Mouse (Mus musculus) embryonic facial prominence, embryonic 12.5 days (tissue): ENCODE results near the gene Ubtf. TPM values are rescaled to one million over a fixed set of nuclear protein-coding genes. Genes with fewer than 3 reads are reported as not detected.

Experiments
- ATAC-seq: fragments of 200-750 bp; cut with Nextera tagmentation; 2 replicates; pipeline ENCODE4 v1.8.0; 2017; ENCODE audit not compliant: insufficient number of reproducible peaks, insufficient read depth, low FRiP score, low TSS enrichment
- H3K27ac ChIP-seq: fragments of 300-500 bp; sonication (generic); 2 replicates; pipeline ENCODE4 v1.5.1; 2016; ENCODE audit warnings: mild to moderate bottlenecking
- H3K27me3 ChIP-seq: fragments of 300-500 bp; sonication (generic); 2 replicates; pipeline ENCODE4 v1.6.1; 2016; ENCODE audit warnings: mild to moderate bottlenecking, moderate library complexity
- H3K36me3 ChIP-seq: fragments of 300-500 bp; sonication (generic); 2 replicates; pipeline ENCODE4 v1.6.1; 2016; ENCODE audit warnings: mild to moderate bottlenecking
- H3K4me1 ChIP-seq: fragments of 300-500 bp; sonication (generic); 2 replicates; pipeline ENCODE4 v1.6.1; 2016
- H3K4me2 ChIP-seq: fragments of 300-500 bp; sonication (generic); replicated peaks from 2 replicates; pipeline ENCODE4 v1.6.1; 2016; ENCODE audit warnings: mild to moderate bottlenecking, moderate library complexity
- H3K4me3 ChIP-seq: fragments of 300-500 bp; sonication (generic); 2 replicates; pipeline ENCODE4 v1.5.1; 2016; ENCODE audit warnings: mild to moderate bottlenecking
- H3K9ac ChIP-seq: fragments of 300-500 bp; sonication (generic); 2 replicates; pipeline ENCODE4 v1.6.1; 2016; ENCODE audit warnings: mild to moderate bottlenecking, moderate library complexity
- H3K9me3 ChIP-seq: fragments of 300-500 bp; sonication (generic); 2 replicates; pipeline ENCODE4 v1.6.1; 2016; ENCODE audit warnings: mild to moderate bottlenecking, moderate library complexity
- WGBS: fragments of 180-500 bp; shearing (Covaris S2); methylation state at CpG from one replicate; pipeline ENCODE4 v1.1.7; 2016; 5-methylcytosine and 5-hydroxymethylcytosine counted together
- polyA plus RNA-seq: library from polyadenylated mRNA; unstranded; fragments of >200 nt; fragmentation: Nextera tagmentation; extraction: Ambion mirVana; gene quantifications from 2 replicates; pipeline ENCODE4 v1.2.1, GENCODE M21; 2016

Gene Ubtf
- polyA plus RNA-seq, 1 experiment from 2014 or later: 103 TPM

DNA sequence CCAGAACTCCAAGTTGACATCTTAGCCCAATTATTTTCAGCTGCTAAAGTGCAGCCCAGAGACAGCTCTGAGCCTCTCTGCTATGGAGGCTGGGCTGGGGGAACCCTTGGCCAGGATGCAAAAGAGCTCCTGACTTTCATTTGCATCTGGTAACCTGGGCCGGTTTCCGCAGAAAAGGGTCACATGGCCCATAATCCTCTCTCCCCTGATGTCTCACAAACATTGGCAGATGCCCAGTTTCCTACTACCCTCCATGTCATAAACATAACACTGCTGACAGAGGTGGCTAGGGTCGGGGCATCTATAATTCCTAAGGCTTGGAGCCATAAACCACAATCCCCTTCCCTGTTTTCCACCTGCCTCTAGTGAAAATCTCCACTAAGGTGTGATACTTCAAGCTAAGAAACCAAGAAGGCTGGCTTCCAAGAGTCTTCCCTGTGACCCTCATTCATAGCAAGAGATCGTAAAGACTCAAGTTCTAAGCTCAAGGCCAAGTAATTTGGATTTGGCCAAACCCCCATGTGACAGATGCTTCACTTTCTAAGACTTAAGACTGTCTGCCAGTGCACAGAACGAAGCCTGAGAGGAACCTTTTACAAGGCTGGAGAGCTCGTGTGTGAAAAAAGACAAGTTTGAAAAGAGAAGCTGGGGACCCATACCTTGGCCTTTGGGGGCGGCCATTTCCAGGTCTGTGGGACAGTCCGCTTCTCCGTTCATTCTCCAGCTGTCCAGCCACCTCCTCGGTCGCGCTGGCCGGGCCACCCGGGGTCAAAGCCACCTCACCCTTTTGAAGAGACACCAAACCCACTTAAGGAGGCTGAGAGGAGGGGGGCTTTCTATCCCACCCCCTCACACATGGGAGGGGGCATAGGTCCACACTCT, 3.6 kb downstream of the Ubtf start:
- no peak for ATAC-seq
- 13% methylated on average over 14 of the region's 14 CpGs for WGBS
- Histone ChIP-seq H3K9me3 (no peaks in the 10 kb centered on the region), H3K4me3 (peak overlapping the region; percentile 99), H3K4me1 (peaks cover 24% of the 10 kb centered on the region), H3K27me3 (no peaks in the 10 kb centered on the region), H3K4me2 (peak overlapping the region; percentile 89), H3K9ac (peak overlapping the region; percentile 100), H3K36me3 (peaks cover 30% of the 10 kb centered on the region), H3K27ac (peak overlapping the region; percentile 100)

DNA sequence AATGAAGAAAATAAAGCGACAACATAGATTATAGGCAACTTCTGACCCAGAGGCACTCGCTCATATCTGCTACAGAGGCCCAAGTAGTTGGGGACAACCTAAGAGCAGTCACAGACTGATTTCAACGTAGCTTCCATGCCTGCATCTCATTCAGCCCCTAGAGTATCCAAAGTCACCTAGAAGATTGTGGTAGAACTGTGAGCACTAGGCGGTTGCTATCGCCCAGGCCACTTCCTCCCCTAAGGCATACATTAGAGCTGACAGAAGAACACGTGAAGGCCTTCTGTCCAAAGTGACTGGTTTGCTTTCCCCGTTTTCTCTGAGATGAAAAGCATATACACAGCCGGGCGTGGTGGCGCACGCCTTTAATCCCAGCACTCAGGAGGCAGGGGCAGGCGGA, 5.2 kb downstream of the Ubtf start:
- WGBS: 88% methylated on average over 12 of the region's 12 CpGs
- Histone ChIP-seq H3K4me2 (no peak overlapping the region), H3K27ac (no peak overlapping the region), H3K9ac (no peak overlapping the region), H3K36me3 (peaks cover 42% of the 10 kb centered on the region), H3K4me3 (no peak overlapping the region), H3K4me1 (peaks cover 32% of the 10 kb centered on the region), H3K27me3 (no peaks in the 10 kb centered on the region), H3K9me3 (no peaks in the 10 kb centered on the region)
- no peak for ATAC-seq

DNA sequence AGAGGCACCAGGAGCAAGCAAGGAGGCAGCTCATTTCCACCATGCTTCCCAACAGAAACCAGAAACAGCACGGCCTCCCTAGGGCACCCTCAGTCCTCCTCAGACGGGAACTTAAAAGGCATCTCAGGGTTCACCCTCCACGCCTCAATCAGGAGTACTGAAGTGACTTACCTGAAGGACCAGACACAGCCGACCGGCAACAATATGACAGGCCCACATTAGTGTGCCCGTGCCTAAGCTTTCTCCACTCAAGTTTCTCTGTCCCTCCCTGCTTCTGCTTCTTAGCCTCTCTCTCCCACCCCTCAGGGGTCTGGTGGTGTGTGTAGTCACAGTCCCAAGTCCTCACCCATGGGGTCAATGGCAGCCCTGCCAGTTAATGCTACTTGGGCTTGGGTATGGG, 7.0 kb downstream of the Ubtf start:
- 82% methylated on average over 6 of the region's 6 CpGs for WGBS

DNA sequence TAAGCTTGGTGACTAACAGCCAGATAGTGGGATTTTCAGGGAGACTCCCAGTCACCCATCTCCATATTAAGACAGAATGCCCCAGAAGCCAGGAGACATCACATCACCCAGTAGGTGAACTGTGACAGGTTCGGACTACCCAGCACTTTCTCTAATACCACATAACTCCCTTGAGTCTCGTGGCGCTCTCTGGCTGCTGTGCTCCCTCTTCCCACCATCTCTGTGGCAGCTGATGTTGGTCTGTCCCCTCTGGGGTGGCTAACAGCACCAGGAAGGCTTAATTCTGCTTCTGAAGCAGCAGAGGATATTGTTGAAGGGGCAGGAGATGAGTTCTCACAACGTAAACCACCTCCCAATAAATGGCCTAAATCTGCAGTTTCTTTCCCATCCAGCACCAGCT, 7.6 kb downstream of the Ubtf start:
- H3K9me3 ChIP-seq: no peaks in the 10 kb centered on the region
- no peak overlapping the region for H3K9ac ChIP-seq
- no peak overlapping the region for H3K27ac ChIP-seq
- no peak for ATAC-seq
- WGBS: 78% methylated on average over 4 of the region's 4 CpGs
- H3K4me3 ChIP-seq: no peak overlapping the region
- H3K27me3 ChIP-seq: no peaks in the 10 kb centered on the region
- peaks cover 39% of the 10 kb centered on the region for H3K4me1 ChIP-seq
- peaks cover 59% of the 10 kb centered on the region for H3K36me3 ChIP-seq
- H3K4me2 ChIP-seq: no peak overlapping the region

More for the DNA sequence above, 7.0 kb downstream of the Ubtf start:
- ATAC-seq: no peak
- Histone ChIP-seq H3K4me1 (peaks cover 39% of the 10 kb centered on the region), H3K4me2 (no peak overlapping the region), H3K4me3 (no peak overlapping the region), H3K9ac (no peak overlapping the region), H3K27ac (no peak overlapping the region), H3K36me3 (peaks cover 52% of the 10 kb centered on the region), H3K9me3 (no peaks in the 10 kb centered on the region), H3K27me3 (no peaks in the 10 kb centered on the region)

DNA sequence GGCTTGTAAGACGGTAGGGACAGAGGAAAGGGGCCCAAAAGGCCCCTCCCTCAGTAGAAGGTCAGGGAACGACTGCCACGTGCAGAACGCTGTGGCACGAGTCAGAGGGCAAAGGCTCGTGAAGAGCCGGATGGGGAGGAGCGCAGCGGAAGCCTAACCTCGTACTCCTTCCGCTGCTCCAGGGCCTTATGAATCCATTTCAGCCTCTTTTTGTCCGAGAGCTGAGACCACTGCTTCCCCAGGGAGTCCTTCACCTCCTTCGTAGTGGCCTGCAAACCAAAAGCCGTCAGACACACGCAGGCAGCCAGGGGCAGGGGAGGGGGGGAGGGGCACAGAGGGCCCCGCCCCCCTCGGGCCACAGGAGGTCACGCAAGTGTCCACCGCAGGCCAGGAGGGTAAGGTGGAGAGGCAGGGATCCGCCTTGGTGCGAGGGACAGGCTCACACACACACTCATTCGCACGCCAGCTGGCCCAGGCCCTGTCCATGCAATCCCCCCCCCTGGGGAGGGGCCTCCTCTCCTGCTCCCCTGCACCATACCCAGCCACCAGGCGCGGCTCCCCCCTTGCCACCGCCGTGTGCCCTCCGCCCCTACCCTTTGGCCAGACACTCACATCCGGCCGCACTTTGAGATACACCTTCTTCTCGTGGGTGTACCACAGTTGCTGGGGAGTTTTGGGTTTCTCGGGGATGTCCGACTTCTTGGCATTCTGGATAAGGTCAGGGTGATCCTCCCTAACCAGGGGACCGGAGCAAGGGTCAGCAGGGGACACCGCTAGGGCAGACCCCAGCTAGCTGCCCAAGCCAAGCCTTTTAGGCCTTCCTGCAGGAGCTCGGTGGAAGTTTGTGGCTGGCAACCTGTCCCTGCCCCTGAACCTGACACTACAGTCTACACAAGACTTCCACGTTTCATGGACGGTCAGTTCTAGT, 8.5 kb downstream of the Ubtf start:
- peak overlapping the region; percentile 15; the same call in 1 of the 2 replicates for H3K9ac ChIP-seq
- H3K36me3 ChIP-seq: peaks cover 68% of the 10 kb centered on the region
- no peaks in the 10 kb centered on the region for H3K9me3 ChIP-seq
- no peak overlapping the region for H3K27ac ChIP-seq
- H3K4me3 ChIP-seq: no peak overlapping the region
- ATAC-seq: no peak
- 0 out of 2 replicates have a peak overlapping the region, but pooled peaks have one; percentile 10 for H3K4me2 ChIP-seq
- 36% methylated on average over 38 of the region's 38 CpGs for WGBS
- peaks cover 35% of the 10 kb centered on the region for H3K4me1 ChIP-seq
- no peaks in the 10 kb centered on the region for H3K27me3 ChIP-seq

DNA sequence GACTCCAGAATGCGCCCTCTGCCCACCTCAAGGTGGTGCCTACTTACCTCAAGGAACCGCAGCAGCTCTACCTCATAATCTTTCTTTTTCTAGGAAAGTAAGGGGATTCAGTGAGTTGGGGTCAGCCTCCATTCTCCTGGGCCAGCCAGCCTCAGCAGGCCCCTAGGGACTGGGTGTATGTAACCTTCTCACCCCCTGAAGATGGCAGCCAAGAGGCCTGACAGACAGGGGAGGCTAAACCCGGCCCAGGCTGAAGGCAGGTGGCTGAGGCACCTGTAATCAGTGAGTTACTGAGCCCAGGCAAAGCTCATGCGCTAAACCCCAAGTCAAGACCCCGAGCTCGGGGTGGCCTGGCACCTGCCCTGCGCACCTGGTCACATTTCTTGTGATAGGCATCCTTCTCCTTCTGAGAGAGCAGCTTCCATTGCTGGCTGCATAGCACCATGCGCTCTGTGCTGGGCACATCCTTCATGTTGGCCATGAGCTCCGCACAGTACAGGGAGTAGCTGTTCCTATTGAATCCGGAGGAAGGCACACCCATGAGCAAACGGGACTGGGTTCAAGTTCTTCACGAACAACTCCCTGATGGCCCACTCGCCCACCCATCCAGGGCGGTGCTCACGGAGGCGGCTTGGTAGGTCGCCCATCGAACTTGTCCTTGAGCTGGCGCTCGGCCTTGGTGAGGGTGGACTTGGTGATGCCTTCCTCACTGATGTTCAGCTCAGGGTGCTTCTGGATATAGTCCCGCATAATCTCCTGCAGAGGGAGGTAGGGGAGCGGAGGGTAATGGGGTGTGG, 9.5 kb downstream of the Ubtf start:
- no peaks in the 10 kb centered on the region for H3K9me3 ChIP-seq
- 85% methylated on average over 22 of the region's 22 CpGs for WGBS
- peaks cover 72% of the 10 kb centered on the region for H3K36me3 ChIP-seq
- H3K4me3 ChIP-seq: peak overlapping the region; percentile 37; the same call in 1 of the 2 replicates
- H3K9ac ChIP-seq: peak overlapping the region; percentile 16; the same call in 1 of the 2 replicates
- H3K27ac ChIP-seq: no peak overlapping the region
- H3K27me3 ChIP-seq: no peaks in the 10 kb centered on the region
- H3K4me1 ChIP-seq: peaks cover 27% of the 10 kb centered on the region
- no peak for ATAC-seq
- peak overlapping the region; percentile 62 for H3K4me2 ChIP-seq

DNA sequence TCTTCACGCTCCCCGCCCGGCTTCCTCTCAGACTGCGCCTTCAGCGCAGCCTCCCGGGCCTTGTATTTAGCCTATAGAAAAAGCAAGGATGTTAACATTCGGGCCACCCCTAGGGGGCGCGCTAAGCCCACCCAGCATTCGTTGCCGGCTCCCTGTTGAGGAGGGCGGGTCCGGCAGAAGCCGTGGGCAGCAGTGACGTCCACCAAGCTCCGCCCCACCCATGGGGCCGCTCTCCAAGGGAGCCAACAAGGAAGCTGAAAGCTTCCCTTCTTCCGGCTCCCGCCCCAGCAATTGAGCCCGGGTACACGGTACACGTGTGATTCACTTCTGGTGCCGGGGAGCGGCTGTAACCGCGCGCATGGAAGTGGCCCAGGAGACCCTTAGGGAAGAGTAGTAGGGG, 10.6 kb downstream of the Ubtf start:
- Histone ChIP-seq H3K9me3 (no peaks in the 10 kb centered on the region), H3K4me3 (peak overlapping the region; percentile 37), H3K27ac (peak overlapping the region; percentile 73), H3K9ac (peak overlapping the region; percentile 13; the same call in 1 of the 2 replicates), H3K36me3 (peaks cover 64% of the 10 kb centered on the region), H3K4me1 (peaks cover 27% of the 10 kb centered on the region), H3K27me3 (no peaks in the 10 kb centered on the region), H3K4me2 (peak overlapping the region; percentile 62)
- peak; percentile 86 for ATAC-seq
- under 1% methylated on average over 27 of the region's 27 CpGs for WGBS

DNA sequence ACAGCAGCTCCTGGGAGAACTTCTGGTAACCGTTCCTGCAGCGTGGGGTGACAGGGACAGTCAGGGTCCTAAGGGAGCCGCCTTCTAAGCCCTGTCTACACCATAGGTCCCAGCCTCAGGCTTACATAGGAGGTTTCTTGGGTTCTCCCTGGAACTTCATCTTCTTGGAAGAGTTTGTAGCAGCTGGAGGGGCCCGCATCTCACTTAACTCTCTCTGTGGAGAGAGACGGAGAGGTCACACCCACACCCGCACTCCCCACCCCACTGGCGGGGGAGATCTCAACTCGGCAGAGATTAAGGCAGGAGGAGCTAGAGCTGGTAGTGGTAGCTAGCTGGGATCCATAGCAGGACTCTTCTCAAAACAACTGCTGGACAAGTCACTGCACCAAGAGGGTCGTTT, 11.4 kb downstream of the Ubtf start:
- Histone ChIP-seq H3K9ac (no peak overlapping the region), H3K4me2 (no peak overlapping the region), H3K4me1 (peaks cover 27% of the 10 kb centered on the region), H3K36me3 (peaks cover 55% of the 10 kb centered on the region), H3K4me3 (no peak overlapping the region), H3K27ac (no peak overlapping the region), H3K27me3 (no peaks in the 10 kb centered on the region), H3K9me3 (no peaks in the 10 kb centered on the region)
- 82% methylated on average over 9 of the region's 9 CpGs for WGBS
- no peak for ATAC-seq

DNA sequence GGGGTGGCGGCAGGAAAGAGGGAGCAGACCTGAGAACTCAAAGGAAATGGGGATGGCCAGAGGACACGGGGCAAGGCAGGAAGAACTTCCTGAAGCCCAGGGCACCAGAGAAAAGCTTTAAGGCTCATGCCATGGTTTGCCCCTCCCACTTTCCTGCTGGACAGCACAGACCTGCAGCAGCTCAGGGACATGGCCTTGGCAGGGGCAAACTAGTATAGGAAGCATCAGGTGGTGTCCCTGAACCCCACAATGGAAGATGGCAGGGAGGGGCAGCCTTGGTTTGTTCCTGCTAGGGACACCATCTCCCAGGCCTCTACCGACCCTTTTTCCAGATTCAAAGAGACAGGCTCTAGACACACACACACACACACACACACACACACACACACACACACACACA, 14.2 kb downstream of the Ubtf start:
- H3K4me2 ChIP-seq: no peak overlapping the region
- no peak for ATAC-seq
- no peak overlapping the region for H3K4me3 ChIP-seq
- no peaks in the 10 kb centered on the region for H3K9me3 ChIP-seq
- H3K4me1 ChIP-seq: peaks cover 17% of the 10 kb centered on the region
- no peak overlapping the region for H3K27ac ChIP-seq
- H3K27me3 ChIP-seq: no peaks in the 10 kb centered on the region
- H3K9ac ChIP-seq: no peak overlapping the region
- WGBS: 63% methylated on average over 3 of the region's 3 CpGs
- H3K36me3 ChIP-seq: peaks cover 42% of the 10 kb centered on the region

DNA sequence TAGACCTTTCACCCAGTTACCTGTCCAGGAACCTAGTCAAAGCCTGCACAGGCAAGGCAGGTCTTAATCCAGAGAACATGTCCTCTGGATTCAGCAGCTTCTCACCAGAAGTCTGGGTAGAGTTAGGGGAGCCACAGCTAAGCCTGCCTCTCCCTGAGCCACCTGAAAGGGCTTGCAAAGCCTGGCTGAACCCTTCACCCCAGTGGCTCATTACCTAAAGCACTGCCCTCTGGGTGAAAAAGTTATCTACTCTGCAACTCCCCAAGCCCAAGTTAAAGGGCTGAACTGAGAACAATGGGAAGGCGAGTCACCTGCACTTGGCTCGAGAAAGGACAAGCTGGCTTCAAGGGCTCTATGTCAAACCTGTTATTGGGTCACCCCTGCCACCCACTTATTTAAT, 15.4 kb downstream of the Ubtf start:
- Histone ChIP-seq H3K4me3 (no peak overlapping the region), H3K27ac (no peak overlapping the region), H3K27me3 (no peaks in the 10 kb centered on the region), H3K4me1 (peaks cover 5% of the 10 kb centered on the region; the same call in 1 of the 2 replicates), H3K9ac (no peak overlapping the region), H3K36me3 (peaks cover 32% of the 10 kb centered on the region), H3K4me2 (no peak overlapping the region), H3K9me3 (no peaks in the 10 kb centered on the region)
- 46% methylated on average over 2 of the region's 2 CpGs for WGBS
- ATAC-seq: no peak

DNA sequence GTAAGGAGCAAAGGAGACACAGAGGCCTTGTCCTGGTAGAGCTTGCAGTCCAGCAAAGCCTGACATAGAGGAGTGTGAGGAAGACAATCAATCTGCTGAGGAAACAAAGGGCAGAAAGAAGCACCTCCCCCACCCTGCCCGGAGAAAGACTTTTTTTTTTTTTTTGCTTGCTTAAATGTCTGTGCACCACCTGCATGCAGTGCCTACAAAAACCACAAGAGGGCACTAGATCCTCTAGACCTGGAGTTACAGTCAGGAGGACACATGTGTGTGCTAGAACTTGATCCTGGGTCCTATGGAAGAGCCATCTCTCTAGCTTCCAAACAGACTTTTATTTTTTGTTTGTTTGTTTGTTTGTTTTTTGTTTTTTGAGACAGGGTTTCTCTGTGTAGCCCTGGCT, 19.7 kb downstream of the Ubtf start:
- Histone ChIP-seq H3K4me3 (no peak overlapping the region), H3K27ac (no peak overlapping the region), H3K36me3 (0 out of 2 replicates have a peak, but pooled peaks cover 2% of the 10 kb centered on the region), H3K4me2 (no peak overlapping the region), H3K27me3 (no peaks in the 10 kb centered on the region), H3K9me3 (no peaks in the 10 kb centered on the region), H3K4me1 (peaks cover 13% of the 10 kb centered on the region), H3K9ac (no peak overlapping the region)
- 5% methylated on average over 1 of the region's 1 CpGs for WGBS
- no peak for ATAC-seq
